Mouse (Mus musculus): Measurements from ENCODE around the gene Slc4a11.

GRCm38 (mm10) chr2:130677211-130677610 is 20.1 kb downstream of the Slc4a11 start:
- TF ChIP-seq CTCF (IDR thresholded peaks at IDR 0.05; ENCODE audit: low read depth) (no peak), EP300 (IDR thresholded peaks at IDR 0.05; ENCODE audit: low read depth) (no peak)

All from liver, embryonic 14.5 days (tissue).